Mouse (Mus musculus) hindbrain, embryonic 13.5 days (tissue): ENCODE data around the gene Klb. TPM values are rescaled to one million over a fixed set of nuclear protein-coding genes. Genes with fewer than 3 reads are reported as not detected.
A peak's percentile ranks its signal among the peaks of the same experiment; 100 is the strongest.

Experiments
- ATAC-seq: fragments of 200-750 bp; cut with Nextera tagmentation; 2 replicates; pipeline ENCODE4 v1.8.0; 2017; ENCODE audit warnings: moderate TSS enrichment; ENCODE audit not compliant: low FRiP score
- H3K27ac ChIP-seq: fragments of 300-500 bp; sonication (generic); 2 replicates; pipeline ENCODE4 v1.5.1; 2015; ENCODE audit warnings: inconsistent platforms, mild to moderate bottlenecking, moderate library complexity
- H3K27me3 ChIP-seq: fragments of 300-500 bp; sonication (generic); 2 replicates; pipeline ENCODE4 v1.6.1; 2015; ENCODE audit warnings: mild to moderate bottlenecking, inconsistent platforms
- H3K36me3 ChIP-seq: fragments of 300-500 bp; sonication (generic); 2 replicates; pipeline ENCODE4 v1.6.1; 2015; ENCODE audit warnings: mild to moderate bottlenecking, inconsistent platforms
- H3K4me1 ChIP-seq: fragments of 300-500 bp; sonication (generic); replicated peaks from 2 replicates; pipeline ENCODE4 v1.6.1; 2015; ENCODE audit warnings: inconsistent platforms
- H3K4me2 ChIP-seq: fragments of 300-500 bp; sonication (generic); 2 replicates; pipeline ENCODE4 v1.6.1; 2015; ENCODE audit warnings: inconsistent platforms, mild to moderate bottlenecking, moderate library complexity
- H3K4me3 ChIP-seq: fragments of 300-500 bp; sonication (generic); 2 replicates; pipeline ENCODE4 v1.5.1; 2015; ENCODE audit warnings: mild to moderate bottlenecking, inconsistent platforms
- H3K9ac ChIP-seq: fragments of 300-500 bp; sonication (generic); 2 replicates; pipeline ENCODE4 v1.6.1; 2015; ENCODE audit warnings: mild to moderate bottlenecking, inconsistent platforms
- H3K9me3 ChIP-seq: fragments of 300-500 bp; sonication (generic); 2 replicates; pipeline ENCODE4 v1.6.1; 2016; ENCODE audit warnings: inconsistent platforms
- WGBS: fragments of 180-500 bp; shearing (Covaris S2); methylation state at CpG from one replicate; pipeline ENCODE4 v1.1.7; 2015; 5-methylcytosine and 5-hydroxymethylcytosine counted together
- polyA plus RNA-seq: library from polyadenylated mRNA; unstranded; fragments of >200 nt; fragmentation: Nextera tagmentation; extraction: Ambion mirVana; gene quantifications from 2 replicates; pipeline ENCODE4 v1.2.1, GENCODE M21; 2015

Gene Klb
- polyA plus RNA-seq, 1 experiment from 2014 or later: 0.09 TPM

DNA sequence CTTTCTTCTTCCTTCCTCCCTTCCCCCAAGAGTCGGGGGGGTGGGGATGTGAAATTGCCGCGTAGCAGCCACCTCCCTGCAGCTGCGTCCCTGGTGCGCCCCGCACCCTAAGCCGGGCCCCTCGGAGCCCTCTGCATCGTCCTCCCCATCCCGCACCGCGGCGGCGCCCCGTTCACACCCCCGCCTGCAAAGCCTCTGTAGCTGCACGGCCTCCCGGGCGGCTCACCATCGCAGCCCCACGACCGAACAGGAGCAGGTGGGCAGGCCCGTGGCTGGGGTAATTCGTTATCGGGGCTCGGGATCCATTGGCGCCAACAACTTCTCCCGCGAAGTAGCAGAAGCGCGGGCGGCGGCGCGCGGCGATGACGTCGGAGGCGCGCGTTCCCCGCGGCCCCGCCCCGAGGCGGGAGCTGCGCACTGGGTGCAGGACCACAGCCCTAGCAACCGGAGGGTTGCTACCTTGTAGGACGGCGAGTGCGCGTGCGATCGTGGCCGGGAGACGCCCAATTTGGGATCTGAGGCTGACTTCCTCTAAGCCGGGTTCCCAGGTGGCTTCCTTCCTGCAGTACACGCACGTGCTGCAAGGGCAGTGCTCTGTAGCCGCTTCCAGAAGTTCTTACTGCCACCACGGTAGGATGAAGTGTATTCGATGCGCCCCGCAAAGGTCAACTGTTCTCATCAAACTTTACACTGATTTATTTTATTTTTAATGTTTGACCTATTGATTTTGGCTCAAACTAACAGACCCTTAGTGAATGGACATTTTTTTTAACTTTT, 12.6 kb upstream of the Klb start, which contains the start of gene Rfc1:
Rfc1 (minus strand) TSS at position 373 of the 777 bp plus-strand sequence.
- H3K4me3 ChIP-seq: peak within 1 kb of the TSS; percentile 92
- no peaks in the 10 kb centered on the region for H3K27me3 ChIP-seq
- ATAC-seq: peak; percentile 97
- H3K9me3 ChIP-seq: no peaks in the 10 kb centered on the region
- H3K9ac ChIP-seq: peak within 1 kb of the TSS; percentile 85
- peaks cover 8% of the 10 kb centered on the region; the same call in 1 of the 2 replicates for H3K4me1 ChIP-seq
- 0 out of 2 replicates have a peak within 1 kb of the TSS, but pooled peaks have one; percentile 52 for H3K27ac ChIP-seq
- H3K4me2 ChIP-seq: peak within 1 kb of the TSS; percentile 86
- under 1% methylated on average over 65 of the region's 65 CpGs for WGBS
- H3K36me3 ChIP-seq: no peaks in the 10 kb centered on the region

DNA sequence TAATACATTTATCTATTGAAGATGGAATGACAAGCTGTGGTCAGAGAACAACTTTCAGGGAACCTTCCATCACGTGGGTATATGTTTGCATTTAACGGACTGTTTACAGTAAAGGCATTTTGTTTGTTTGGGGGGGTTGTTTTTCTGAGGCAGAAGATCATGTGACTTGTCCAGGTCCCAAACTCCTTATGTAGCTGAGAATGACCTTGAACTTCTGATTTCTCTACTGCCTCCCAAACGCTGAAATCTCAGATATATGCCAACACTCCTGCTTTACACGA, 12.1 kb upstream of the Klb start:
- H3K9me3 ChIP-seq: no peaks in the 10 kb centered on the region
- H3K9ac ChIP-seq: 0 out of 2 replicates have a peak overlapping the region, but pooled peaks have one; percentile 85
- H3K27me3 ChIP-seq: no peaks in the 10 kb centered on the region
- H3K36me3 ChIP-seq: no peaks in the 10 kb centered on the region
- 29% methylated on average over 4 of the region's 4 CpGs for WGBS
- ATAC-seq: 0 out of 2 replicates have a peak, but pooled peaks have one; percentile 3
- H3K4me1 ChIP-seq: peaks cover 8% of the 10 kb centered on the region; the same call in 1 of the 2 replicates
- peak overlapping the region; percentile 92 for H3K4me3 ChIP-seq
- peak overlapping the region; percentile 86 for H3K4me2 ChIP-seq
- no peak overlapping the region for H3K27ac ChIP-seq

- H3K27ac ChIP-seq: no peak overlapping the region
- no peaks in the 10 kb centered on the region for H3K27me3 ChIP-seq
- H3K9me3 ChIP-seq: no peaks in the 10 kb centered on the region
- H3K4me3 ChIP-seq: no peak overlapping the region
- 84% methylated on average over 6 of the region's 6 CpGs for WGBS
- no peak for ATAC-seq
- H3K4me1 ChIP-seq: peaks cover 8% of the 10 kb centered on the region; the same call in 1 of the 2 replicates
- H3K9ac ChIP-seq: no peak overlapping the region
- no peak overlapping the region for H3K4me2 ChIP-seq
- no peaks in the 10 kb centered on the region for H3K36me3 ChIP-seq
Measured at GRCm38 (mm10) chr5:65338394-65338793, 9.7 kb upstream of the Klb start.

- H3K4me2 ChIP-seq: no peak overlapping the region
- WGBS: 46% methylated on average over 4 of the region's 4 CpGs
- H3K36me3 ChIP-seq: no peaks in the 10 kb centered on the region
- no peak for ATAC-seq
- no peak overlapping the region for H3K27ac ChIP-seq
- peaks cover 4% of the 10 kb centered on the region; the same call in 1 of the 2 replicates for H3K4me1 ChIP-seq
- H3K9me3 ChIP-seq: no peaks in the 10 kb centered on the region
- H3K27me3 ChIP-seq: no peaks in the 10 kb centered on the region
- H3K4me3 ChIP-seq: no peak overlapping the region
- H3K9ac ChIP-seq: no peak overlapping the region
Measured at GRCm38 (mm10) chr5:65340167-65340566, 7.9 kb upstream of the Klb start.

DNA sequence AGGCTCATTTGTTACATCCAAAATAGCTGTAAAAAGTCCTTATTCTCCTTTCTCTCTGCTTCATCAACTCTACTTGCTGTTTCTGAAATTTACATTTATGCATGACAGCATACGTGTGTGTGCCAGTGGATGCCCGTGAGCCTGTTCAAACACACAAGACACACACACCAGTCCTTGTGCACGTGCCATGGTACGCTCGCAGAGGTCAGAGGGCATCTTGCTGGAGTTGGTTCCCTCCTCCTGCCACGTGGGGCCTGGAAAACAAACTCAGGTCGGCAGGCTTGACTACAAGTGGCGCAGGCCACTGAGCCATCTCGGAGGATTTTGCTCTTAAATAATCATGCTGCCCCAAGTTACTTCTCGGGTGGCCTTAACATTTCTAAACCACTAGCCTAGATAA, 2.4 kb downstream of the Klb start:
- Histone ChIP-seq H3K27ac (no peak overlapping the region), H3K27me3 (0 out of 2 replicates have a peak, but pooled peaks cover 6% of the 10 kb centered on the region), H3K4me3 (no peak overlapping the region), H3K9ac (no peak overlapping the region), H3K36me3 (no peaks in the 10 kb centered on the region), H3K4me2 (no peak overlapping the region), H3K4me1 (no peaks in the 10 kb centered on the region; the same call in 1 of the 2 replicates), H3K9me3 (peaks cover 5% of the 10 kb centered on the region; the same call in 1 of the 2 replicates)
- no peak for ATAC-seq
- WGBS: 64% methylated on average over 10 of the region's 10 CpGs

DNA sequence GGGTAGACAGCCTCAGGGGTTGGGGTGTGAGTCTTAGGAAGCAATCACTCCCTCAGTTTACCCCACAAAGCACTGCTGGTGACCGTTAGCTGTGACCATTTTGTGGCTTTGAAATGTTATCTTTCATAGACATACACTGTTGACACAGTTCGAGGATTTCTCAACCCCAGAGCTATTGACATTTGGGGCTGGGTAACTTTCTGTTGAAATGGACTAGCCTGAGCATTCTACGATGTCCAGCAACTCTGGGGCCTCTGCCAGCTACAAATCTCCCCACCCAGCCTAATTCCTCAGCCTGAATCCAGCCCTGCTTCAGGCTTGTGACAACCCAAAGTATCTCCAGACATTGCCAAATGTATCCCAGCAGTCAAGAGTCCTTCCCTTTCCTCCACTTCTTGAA, 6.0 kb downstream of the Klb start:
- no peak for ATAC-seq
- no peak overlapping the region for H3K9ac ChIP-seq

DNA sequence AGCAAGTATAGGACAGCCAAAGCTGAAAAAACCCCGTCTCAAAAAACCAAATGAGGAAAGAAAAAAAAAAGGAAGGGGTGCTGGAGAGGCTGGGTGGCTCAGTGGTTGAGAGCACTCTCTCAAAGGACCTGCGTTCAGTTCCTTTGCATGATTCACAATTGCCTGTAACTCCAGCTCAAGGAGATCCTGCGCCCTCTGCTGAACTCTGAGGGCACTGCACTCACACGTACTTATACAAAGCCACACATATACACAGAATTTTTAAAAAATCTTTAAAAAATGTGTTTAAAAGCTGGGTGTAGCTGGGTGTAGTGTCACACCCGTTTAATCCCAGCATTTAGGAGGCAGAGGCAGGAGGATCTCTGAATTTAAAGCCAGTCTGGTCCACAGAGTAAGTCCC, 6.9 kb downstream of the Klb start:
- 81% methylated on average over 5 of the region's 5 CpGs for whole genome bisulfite sequencing
- Histone ChIP-seq H3K27me3 (0 out of 2 replicates have a peak, but pooled peaks cover 3% of the 10 kb centered on the region), H3K4me3 (no peak overlapping the region), H3K4me2 (no peak overlapping the region), H3K9me3 (peaks cover 5% of the 10 kb centered on the region; the same call in 1 of the 2 replicates), H3K36me3 (no peaks in the 10 kb centered on the region), H3K4me1 (no peaks in the 10 kb centered on the region), H3K9ac (no peak overlapping the region), H3K27ac (no peak overlapping the region)
- ATAC-seq: no peak

More for the DNA sequence above, 6.0 kb downstream of the Klb start:
- peaks cover 5% of the 10 kb centered on the region; the same call in 1 of the 2 replicates for H3K9me3 ChIP-seq
- H3K4me1 ChIP-seq: no peaks in the 10 kb centered on the region
- no peak overlapping the region for H3K27ac ChIP-seq
- H3K27me3 ChIP-seq: 0 out of 2 replicates have a peak, but pooled peaks cover 3% of the 10 kb centered on the region
- no peak overlapping the region for H3K4me3 ChIP-seq
- no peak overlapping the region for H3K4me2 ChIP-seq
- H3K36me3 ChIP-seq: no peaks in the 10 kb centered on the region
- WGBS: 91% methylated on average over 3 of the region's 3 CpGs

- no peaks in the 10 kb centered on the region for H3K4me1 ChIP-seq
- H3K4me3 ChIP-seq: no peak overlapping the region
- WGBS: 81% methylated on average over 6 of the region's 6 CpGs
- no peak overlapping the region for H3K9ac ChIP-seq
- 0 out of 2 replicates have a peak, but pooled peaks cover 3% of the 10 kb centered on the region for H3K27me3 ChIP-seq
- no peaks in the 10 kb centered on the region for H3K36me3 ChIP-seq
- H3K9me3 ChIP-seq: peaks cover 5% of the 10 kb centered on the region; the same call in 1 of the 2 replicates
- no peak for ATAC-seq
- H3K4me2 ChIP-seq: no peak overlapping the region
- no peak overlapping the region for H3K27ac ChIP-seq
Measured at GRCm38 (mm10) chr5:65356851-65357250, 8.7 kb downstream of the Klb start.

DNA sequence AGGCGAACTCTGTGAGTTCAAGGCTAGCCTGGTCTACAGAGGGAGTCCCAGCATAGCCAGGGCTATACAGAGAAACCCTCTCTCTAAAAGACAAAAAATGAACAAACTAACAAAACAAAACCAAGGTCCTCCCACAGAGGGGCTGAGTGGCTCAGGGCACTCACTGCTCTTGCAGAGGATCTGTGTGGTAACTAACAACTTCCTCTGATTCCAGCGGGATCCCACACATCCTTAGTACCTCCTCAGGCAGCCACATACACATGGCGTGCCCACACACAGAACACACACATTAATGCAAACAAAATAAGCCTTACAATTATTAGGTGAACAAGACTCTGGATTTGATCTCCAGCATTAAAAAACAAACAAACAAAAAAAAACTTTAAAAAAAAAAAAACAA, 9.7 kb downstream of the Klb start:
- no peak overlapping the region for H3K4me3 ChIP-seq
- H3K9ac ChIP-seq: no peak overlapping the region
- no peak for ATAC-seq
- H3K4me1 ChIP-seq: no peaks in the 10 kb centered on the region
- H3K4me2 ChIP-seq: no peak overlapping the region
- no peaks in the 10 kb centered on the region for H3K36me3 ChIP-seq
- H3K27me3 ChIP-seq: no peaks in the 10 kb centered on the region
- 85% methylated on average over 3 of the region's 3 CpGs for WGBS
- H3K9me3 ChIP-seq: peaks cover 5% of the 10 kb centered on the region; the same call in 1 of the 2 replicates
- no peak overlapping the region for H3K27ac ChIP-seq

- Histone ChIP-seq H3K9me3 (no peaks in the 10 kb centered on the region), H3K27me3 (no peaks in the 10 kb centered on the region), H3K9ac (no peak overlapping the region), H3K4me2 (no peak overlapping the region), H3K4me1 (no peaks in the 10 kb centered on the region), H3K4me3 (no peak overlapping the region), H3K27ac (no peak overlapping the region), H3K36me3 (no peaks in the 10 kb centered on the region)
- 92% methylated on average over 11 of the region's 11 CpGs for WGBS
- ATAC-seq: no peak
Measured at GRCm38 (mm10) chr5:65367837-65368236, 19.7 kb downstream of the Klb start.

DNA sequence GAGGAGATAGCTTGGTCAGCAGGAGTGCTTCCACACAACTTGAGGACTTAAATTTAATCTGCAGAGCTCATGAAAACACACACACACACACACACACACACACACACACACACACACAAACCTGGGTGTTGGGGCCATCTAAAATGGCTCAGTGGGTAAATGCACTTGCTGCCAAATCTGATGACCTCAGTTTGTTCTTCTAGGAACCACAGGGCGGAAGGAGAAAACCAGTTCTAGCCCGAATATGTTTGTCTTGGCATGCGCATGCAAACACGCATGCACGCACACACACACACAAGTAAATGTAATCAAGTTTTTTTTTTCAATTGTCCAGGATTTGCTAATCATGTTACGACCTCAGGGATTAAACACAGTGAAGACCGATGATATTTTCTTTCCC, 23.4 kb downstream of the Klb start:
- H3K4me3 ChIP-seq: no peak overlapping the region
- H3K4me1 ChIP-seq: no peaks in the 10 kb centered on the region
- no peak overlapping the region for H3K9ac ChIP-seq
- no peaks in the 10 kb centered on the region for H3K27me3 ChIP-seq
- H3K9me3 ChIP-seq: no peaks in the 10 kb centered on the region
- H3K27ac ChIP-seq: no peak overlapping the region
- no peak overlapping the region for H3K4me2 ChIP-seq
- WGBS: 92% methylated on average over 7 of the region's 7 CpGs
- no peak for ATAC-seq
- no peaks in the 10 kb centered on the region for H3K36me3 ChIP-seq

DNA sequence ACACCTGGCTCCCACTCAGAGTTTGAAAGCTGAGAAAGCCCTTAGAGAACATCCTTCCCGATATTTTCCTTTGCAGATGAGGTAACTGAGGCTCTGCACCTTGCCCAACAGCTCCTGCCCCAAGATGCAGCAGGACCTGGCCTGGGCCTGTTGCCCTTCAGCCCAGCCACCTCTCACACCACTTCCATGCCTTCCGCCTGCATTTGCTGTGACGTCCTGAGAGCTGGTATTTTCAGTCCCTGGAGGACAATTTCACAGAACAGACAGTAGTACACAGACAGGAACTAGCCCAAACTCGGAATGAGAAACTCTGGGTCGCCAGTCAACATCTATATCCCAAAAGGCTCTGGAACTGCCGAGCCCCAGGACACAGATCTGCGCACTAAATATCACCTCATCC, 26.6 kb downstream of the Klb start:
- WGBS: 84% methylated on average over 7 of the region's 7 CpGs
- no peak for ATAC-seq
- no peaks in the 10 kb centered on the region for H3K4me1 ChIP-seq

GRCm38 (mm10) chr5:65385704-65386103, 37.6 kb downstream of the Klb start:
- no peak overlapping the region for H3K27ac ChIP-seq
- no peak for ATAC-seq
- H3K27me3 ChIP-seq: no peaks in the 10 kb centered on the region
- no peak overlapping the region for H3K9ac ChIP-seq
- no peak overlapping the region for H3K4me2 ChIP-seq
- 76% methylated on average over 2 of the region's 2 CpGs for WGBS
- H3K4me3 ChIP-seq: no peak overlapping the region
- H3K4me1 ChIP-seq: peaks cover 21% of the 10 kb centered on the region
- H3K9me3 ChIP-seq: no peaks in the 10 kb centered on the region
- H3K36me3 ChIP-seq: peaks cover 53% of the 10 kb centered on the region

More for the DNA sequence above, 26.6 kb downstream of the Klb start:
- Histone ChIP-seq H3K9ac (no peak overlapping the region), H3K9me3 (no peaks in the 10 kb centered on the region), H3K4me3 (no peak overlapping the region), H3K27ac (no peak overlapping the region), H3K27me3 (no peaks in the 10 kb centered on the region), H3K4me2 (no peak overlapping the region), H3K36me3 (no peaks in the 10 kb centered on the region)
